Mouse (Mus musculus) myocyte (in vitro differentiated cells): Measurements from ENCODE around the gene Myh14.

ENCODE experiments used
- CEBPB ChIP-seq: IDR thresholded peaks from 2 replicates; pipeline ENCODE4 v1.6.1; 2011; ENCODE audit warnings: mild to moderate bottlenecking, moderate library complexity; ENCODE audit not compliant: poor library complexity, insufficient read depth, severe bottlenecking
- E2F4 ChIP-seq: IDR thresholded peaks from one replicate; pipeline ENCODE4 v1.6.1; 2011; ENCODE audit warnings: mild to moderate bottlenecking, control low read depth, moderate library complexity; ENCODE audit not compliant: insufficient read depth
- MAX ChIP-seq: IDR thresholded peaks from one replicate; pipeline ENCODE4 v1.6.1; 2011; ENCODE audit warnings: low read depth, mild to moderate bottlenecking, control low read depth
- MYOD1 ChIP-seq, 3 experiments: IDR thresholded peaks; one replicate each; pipeline ENCODE4 v1.6.1; 2011; ENCODE audit warnings: control low read depth in 2 of 3, low read depth in 2 of 3, mild to moderate bottlenecking in 2 of 3, moderate library complexity in 1 of 3; ENCODE audit not compliant: insufficient read length in 2 of 3, control insufficient read depth in 1 of 3
- MYOG ChIP-seq, 3 experiments: IDR thresholded peaks; one replicate each; pipeline ENCODE4 v1.6.1; 2011; ENCODE audit warnings: control low read depth in 2 of 3, low read depth in 2 of 3, mild to moderate bottlenecking in 2 of 3; ENCODE audit not compliant: insufficient read length in 2 of 3, control insufficient read depth in 1 of 3, insufficient read depth in 1 of 3
- POLR2A ChIP-seq: IDR thresholded peaks from one replicate; pipeline ENCODE4 v1.6.1; 2011; ENCODE audit warnings: low read depth, mild to moderate bottlenecking, control low read depth, moderate library complexity; ENCODE audit not compliant: insufficient read length
- POLR2AphosphoS2 ChIP-seq: IDR thresholded peaks from one replicate; pipeline ENCODE4 v1.6.1; 2011; ENCODE audit warnings: low read depth, control low read depth; ENCODE audit not compliant: insufficient read length
- REST ChIP-seq: IDR thresholded peaks from one replicate; pipeline ENCODE4 v1.6.1; 2011; ENCODE audit warnings: mild to moderate bottlenecking, control low read depth, moderate library complexity; ENCODE audit not compliant: insufficient read depth, insufficient read length
- TCF12 ChIP-seq: IDR thresholded peaks from one replicate; pipeline ENCODE4 v1.6.1; 2011; ENCODE audit warnings: mild to moderate bottlenecking, control low read depth; ENCODE audit not compliant: poor library complexity, insufficient read depth, severe bottlenecking
- TCF3 ChIP-seq: IDR thresholded peaks from one replicate; pipeline ENCODE4 v1.6.1; 2011; ENCODE audit warnings: low read depth, control low read depth; ENCODE audit not compliant: insufficient read length
- USF1 ChIP-seq: IDR thresholded peaks from one replicate; pipeline ENCODE4 v1.6.1; 2011; ENCODE audit warnings: low read depth, mild to moderate bottlenecking, control low read depth, moderate library complexity

DNA sequence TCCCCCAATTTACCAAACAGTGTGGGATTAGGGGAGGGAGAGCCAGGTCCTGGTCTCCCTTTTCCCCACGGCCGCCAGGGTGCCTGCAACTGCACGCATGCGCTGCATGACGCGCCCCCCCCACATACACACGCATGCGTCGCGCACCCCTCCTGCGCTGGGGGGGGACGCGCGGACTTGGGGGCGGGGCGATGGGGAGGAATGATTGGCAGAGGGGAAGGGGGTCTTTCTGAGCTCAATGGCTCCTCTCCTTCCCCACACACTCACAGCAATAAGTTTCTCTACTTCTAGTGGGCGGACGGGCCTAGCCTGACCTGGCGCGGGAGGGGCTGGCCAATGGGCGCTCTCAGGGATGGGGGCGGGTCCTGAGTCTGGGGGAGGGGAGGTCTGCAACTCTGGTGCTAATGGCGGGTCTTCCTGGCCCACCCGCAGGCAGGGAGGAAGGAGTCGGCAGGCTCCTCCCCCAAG lies 66.5 kb downstream of the Myh14 start:
- TF ChIP-seq MAX (no peak), POLR2A (no peak), USF1 (no peak), POLR2AphosphoS2 (no peak), CEBPB (no peak), TCF12 (no peak), E2F4 (no peak), TCF3 (no peak), MYOD1 (IDR thresholded peaks at IDR 0.05; ENCODE audit: control insufficient read depth in 1 of 3, insufficient read length in 2 of 3, low read depth in 2 of 3) (no peak), MYOG (IDR thresholded peaks at IDR 0.05; ENCODE audit: control insufficient read depth in 1 of 3, insufficient read depth in 1 of 3, insufficient read length in 2 of 3, low read depth in 2 of 3) (no peak), REST (no peak)
